Mouse (Mus musculus) left cerebral cortex, postnatal 4 days (tissue): Measurements from ENCODE around the gene Gm10256. TPM values are rescaled to one million over a fixed set of nuclear protein-coding genes. Genes with fewer than 3 reads are reported as not detected.
"Not testable (repeated sequence)": the region's sequence is repeated elsewhere in the genome, so short reads cannot be mapped to it uniquely, and the experiment has no call there.

ENCODE experiments used
- DNase-seq: peaks from one replicate; pipeline ENCODE4 v3.0.0-alpha.2; 2022
- intact Hi-C: fragments of 180-260 bp; cut with DNase I; formaldehyde crosslinking; loops from one replicate; pipeline ENCODE4 v1.15.1; 2025
- total RNA-seq, 2 experiments: library from RNA; stranded (reverse); gene quantifications; 2 replicates each; pipeline ENCODE4 v1.2.3; 2021

Gm10256 gene
- total RNA-seq = under 1 TPM in 1 of 2 experiments, not detected in 1; 0.28 TPM

GRCm38 (mm10) chrY:2830380-2830779 is at the start of gene Gm10256, which contains the start of gene Rbmy:
TSS of gene Gm10256 (plus strand) at chrY:2830699.
TSS of gene Rbmy (plus strand) at chrY:2830680.
- intact Hi-C loops, DNase-seq: not testable (repeated sequence)

- intact Hi-C loops, DNase-seq: not testable (repeated sequence)
Measured at GRCm38 (mm10) chrY:2796105-2796504, 34.4 kb upstream of the Gm10256 start, which contains the start of gene Gm4064. TSS of gene Gm4064 (minus strand) at chrY:2796205.

DNA sequence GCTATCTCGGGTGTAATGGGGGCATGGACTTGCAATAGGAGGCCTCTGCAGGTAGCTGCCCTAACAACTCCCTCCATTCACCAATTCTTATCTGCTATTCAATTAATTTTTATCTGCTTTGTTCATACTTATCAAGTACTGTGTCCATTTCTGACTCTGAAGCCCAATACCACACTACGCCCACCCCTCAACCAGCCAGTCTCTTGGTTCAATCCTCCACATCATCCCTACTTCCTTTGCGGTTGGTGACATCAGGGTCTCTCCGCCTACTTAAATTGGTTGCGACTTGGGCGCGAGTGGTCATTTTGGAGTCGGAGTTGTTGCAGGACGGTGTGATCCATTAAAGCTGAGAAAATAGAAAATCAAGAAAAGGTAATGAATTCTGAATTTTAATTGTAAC is 70.2 kb downstream of the Gm10256 start, which contains the start of gene Gm10352:
TSS of gene Gm10352 (plus strand) at position 301 of the 400 bp plus-strand sequence.
- intact Hi-C loops = not testable (repeated sequence)

More for the DNA sequence above, 70.2 kb downstream of the Gm10256 start, which contains the start of gene Gm10352:
- not testable (repeated sequence) for DNase-seq

Other genes starting within 250 kb of the Gm10256 start
- not detected for gene H2al2c, start 231.6 kb upstream of the Gm10256 start, total RNA-seq
- not detected for gene Sry, start 167.0 kb upstream of the Gm10256 start, total RNA-seq
- gene H2al2b, start 110.0 kb upstream of the Gm10256 start, total RNA-seq = not detected
- gene Gm4064, start 34.5 kb upstream of the Gm10256 start, total RNA-seq = not detected
- not detected for gene Rbmy, start within 50 bp of the Gm10256 start, total RNA-seq
- not detected for gene Gm10352, start 70.3 kb downstream of the Gm10256 start, total RNA-seq
- gene Gm29289, start 101.9 kb downstream of the Gm10256 start, total RNA-seq = not detected